Mouse (Mus musculus) c-Kit-positive CD71-positive TER-119-positive erythroid progenitor cells, embryonic 14.5 days (primary cell): ENCODE measurements around the gene 4930452B06Rik.

Experiments
- DNase-seq: peaks from one replicate; pipeline ENCODE4 v3.0.0-alpha.2; 2013; ENCODE audit warnings: low spot score

4930452B06Rik gene

DNA sequence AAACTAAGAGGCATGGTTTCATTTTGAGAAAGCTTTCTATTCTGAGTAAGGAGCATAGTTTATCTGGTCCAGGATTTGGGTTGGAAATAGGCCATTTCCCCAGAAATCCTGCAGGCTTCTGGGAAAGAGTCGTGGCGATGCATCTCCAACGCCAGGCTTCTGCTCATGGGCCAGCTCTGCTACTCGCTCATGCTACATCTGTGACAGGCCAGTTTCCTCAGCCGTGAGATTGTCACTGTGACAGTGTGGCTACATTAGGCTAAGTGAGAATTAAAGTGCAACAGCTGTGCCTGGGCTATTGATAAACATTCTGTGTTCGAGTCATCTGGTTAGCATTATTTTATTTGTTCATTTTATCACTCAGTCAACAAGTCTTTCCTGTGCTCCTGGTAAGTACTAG, 140.8 kb downstream of the 4930452B06Rik start:
- no peak for DNase-seq

GRCm38 (mm10) chr14:8517681-8518080, 148.4 kb downstream of the 4930452B06Rik start:
- DNase-seq: no peak

GRCm38 (mm10) chr14:8514071-8514470, 152.0 kb downstream of the 4930452B06Rik start:
- DNase-seq: no peak

DNA sequence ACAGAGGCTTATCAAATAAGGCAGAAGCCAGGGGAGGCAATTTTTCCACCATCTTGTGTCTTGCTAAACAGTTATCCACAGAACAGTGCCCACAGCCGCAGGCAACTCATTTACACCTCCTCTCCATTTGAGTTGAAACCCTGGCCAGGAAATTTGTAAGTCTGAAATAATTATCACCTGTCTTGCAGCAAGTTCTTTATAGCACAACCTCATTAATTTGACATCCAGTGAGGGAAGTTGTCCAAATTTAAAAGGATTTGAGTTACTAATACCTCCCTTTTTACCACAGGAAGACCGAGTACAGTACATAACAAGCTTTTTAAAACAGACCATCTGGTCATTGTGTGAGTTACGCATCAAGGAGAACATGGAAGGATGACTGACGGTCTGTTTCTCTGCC, 154.8 kb downstream of the 4930452B06Rik start:
- no peak for DNase-seq

DNA sequence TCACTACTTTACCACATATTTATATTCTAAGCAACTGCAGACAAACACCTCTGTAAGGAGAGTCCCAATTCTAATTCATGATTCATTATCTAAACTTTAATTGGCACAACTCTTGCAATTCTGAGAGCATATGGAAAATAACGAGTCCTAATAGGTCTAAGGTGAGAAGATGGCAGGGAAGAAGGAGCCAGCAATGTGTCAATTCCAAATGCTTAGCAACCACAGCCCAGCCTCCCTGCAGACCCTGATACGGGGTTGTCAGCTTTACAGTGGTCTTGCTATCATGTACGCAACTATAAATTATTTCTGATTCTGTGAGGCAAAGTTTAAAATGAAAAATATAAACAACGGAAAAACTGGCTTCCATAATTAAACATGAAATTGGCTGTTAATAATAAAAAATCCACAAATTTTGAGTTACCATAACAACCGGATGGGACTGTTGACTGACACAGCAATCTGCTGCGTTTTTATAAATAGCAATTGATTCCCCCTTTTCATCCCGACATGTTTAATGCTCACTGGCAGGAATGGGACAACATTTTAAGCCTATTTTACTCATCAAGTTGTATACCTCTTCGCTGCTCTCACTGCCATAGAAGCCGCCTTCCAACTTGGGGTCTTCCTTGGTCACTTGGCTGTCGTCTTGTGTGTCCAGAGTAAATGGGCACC, 155.6 kb downstream of the 4930452B06Rik start:
- DNase-seq: no peak

DNA sequence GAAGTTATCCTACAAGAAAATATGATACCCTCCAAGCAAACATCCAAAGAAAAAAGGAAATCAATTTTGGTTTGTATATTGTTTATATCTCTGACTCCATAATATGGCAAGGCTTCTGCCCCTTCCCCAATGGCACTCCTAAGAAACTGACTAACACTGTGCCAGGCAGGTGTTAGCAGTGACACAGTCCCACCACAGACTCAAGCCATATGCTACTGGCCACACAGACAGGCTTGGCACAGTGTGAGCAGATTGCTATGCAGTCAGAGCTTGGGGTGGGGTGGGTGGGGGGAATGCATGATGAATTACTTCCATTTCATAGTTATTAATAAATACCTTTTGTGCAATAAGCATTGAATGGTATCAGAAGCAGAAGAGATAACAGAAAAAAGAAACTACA, 157.4 kb downstream of the 4930452B06Rik start:
- no peak for DNase-seq

DNA sequence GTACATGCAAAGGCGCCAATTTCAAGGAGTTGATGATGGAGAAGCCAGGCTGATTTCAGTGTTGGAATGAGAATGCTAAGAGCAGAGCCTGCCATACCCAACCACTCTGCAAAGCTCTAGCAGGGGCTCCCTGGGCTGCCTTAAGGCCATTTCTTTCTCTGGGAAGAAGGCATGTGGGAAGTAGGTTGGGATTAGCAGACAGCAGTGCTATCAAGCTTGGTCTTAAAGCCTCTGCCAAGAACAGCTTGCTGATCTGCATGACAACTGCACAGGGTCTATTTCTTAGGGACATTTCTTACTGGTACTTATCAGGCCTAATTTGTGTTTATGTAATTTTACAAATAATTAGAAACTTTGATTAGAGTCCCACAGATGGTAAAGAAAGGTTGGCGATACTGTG, 161.8 kb downstream of the 4930452B06Rik start:
- no peak for DNase-seq

DNA sequence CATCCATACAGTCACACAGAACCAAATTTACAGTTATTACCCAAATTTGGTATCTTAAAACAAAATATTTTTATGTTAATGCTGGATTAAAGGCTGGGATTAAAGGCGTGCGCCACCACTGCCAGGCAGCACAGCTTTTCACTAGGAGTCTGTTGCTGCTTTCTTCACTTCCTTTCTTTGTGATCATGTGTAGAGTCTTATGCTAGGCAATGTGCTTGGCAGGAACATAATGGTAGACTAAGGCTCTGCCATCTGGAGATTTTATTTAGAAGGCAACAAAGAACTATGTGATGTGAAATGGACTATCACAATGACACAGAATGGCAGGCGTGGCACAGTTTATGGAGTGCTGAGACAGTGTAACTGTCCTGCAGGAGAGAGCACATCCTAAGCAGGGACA, 162.7 kb downstream of the 4930452B06Rik start:
- no peak for DNase-seq

GRCm38 (mm10) chr14:8502496-8502895, 163.5 kb downstream of the 4930452B06Rik start:
- no peak for DNase-seq

- no peak for DNase-seq
Observed at GRCm38 (mm10) chr14:8495691-8496090, 170.3 kb downstream of the 4930452B06Rik start.

DNA sequence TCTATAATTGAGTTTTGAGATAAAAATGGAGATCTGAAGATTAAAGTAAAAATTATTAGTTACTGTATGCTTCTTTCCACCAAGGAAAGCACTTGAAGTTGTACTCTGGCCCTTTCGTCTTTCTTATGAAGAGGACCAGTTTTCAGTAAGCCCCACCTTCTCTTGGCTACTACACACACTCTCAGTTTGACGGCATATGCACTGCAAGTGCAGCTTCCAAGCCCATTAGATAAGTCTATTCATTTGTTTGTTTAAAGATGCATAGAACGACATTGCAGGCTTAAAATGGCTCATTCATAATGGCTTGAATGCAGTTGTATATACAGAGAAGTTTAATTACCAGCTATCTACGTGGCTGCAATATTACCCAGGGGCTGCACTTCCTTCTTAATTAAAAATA, 171.1 kb downstream of the 4930452B06Rik start:
- DNase-seq: no peak

- DNase-seq: no peak
Observed at GRCm38 (mm10) chr14:8494260-8494659, 171.8 kb downstream of the 4930452B06Rik start.

DNA sequence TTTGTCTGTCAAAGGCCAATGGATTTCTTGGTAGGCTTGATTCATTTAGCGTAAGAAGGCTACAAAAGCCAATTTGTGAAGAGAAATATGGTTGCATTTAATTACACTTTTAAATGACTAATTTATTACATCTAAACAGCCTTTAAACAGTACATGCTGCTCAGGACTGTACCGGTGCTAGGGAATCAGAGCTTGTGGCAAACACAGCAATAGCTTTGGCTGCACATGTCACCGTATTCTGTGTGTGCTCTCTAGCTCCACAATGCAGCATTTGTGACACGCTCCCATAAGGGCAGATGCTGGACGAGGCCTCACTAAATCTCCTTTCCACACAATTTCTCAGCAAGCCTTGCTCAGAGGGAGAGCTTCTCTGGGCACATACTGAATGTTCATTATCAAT, 187.9 kb downstream of the 4930452B06Rik start:
- no peak for DNase-seq

- DNase-seq: no peak
Observed at GRCm38 (mm10) chr14:8477348-8477747, 188.7 kb downstream of the 4930452B06Rik start.

DNA sequence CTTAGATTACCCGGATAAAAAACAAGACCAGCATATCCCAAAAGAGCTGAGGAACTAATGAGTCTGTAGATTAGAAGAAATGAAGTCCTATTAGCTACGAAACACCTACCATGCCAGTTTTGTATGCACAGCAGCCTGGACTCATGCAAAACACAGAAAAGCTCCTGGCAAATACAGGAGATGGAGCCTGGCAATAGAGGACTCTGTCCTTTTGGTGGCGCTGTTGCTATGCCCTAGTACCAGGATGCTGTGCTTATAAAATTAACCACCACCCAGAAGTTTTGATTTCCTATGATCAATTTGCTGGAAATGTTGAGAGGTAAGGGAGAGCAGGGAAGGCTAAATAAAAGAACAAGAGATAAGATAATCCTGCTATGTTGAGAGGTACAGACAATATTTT, 189.4 kb downstream of the 4930452B06Rik start:
- DNase-seq: no peak

- no peak for DNase-seq
Observed at GRCm38 (mm10) chr14:8475851-8476250, 190.2 kb downstream of the 4930452B06Rik start.

DNA sequence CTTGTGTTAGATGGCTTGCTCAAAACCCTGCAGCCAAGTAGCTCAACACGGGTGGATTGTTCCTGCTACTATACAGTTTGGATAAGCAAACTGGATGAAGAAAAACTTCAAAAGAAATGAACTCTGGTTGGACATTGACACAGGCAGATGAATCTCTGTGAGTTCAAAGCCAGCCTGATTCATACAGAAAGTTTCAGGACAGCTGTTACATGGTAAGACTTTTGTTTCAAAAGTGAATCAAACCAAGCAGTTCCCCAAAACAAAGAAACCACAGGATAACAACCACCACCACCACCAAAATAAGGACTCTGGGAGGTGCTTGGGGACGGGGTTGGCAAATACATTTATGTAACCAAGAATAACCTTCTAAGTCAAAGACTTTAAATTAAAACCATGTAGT, 193.2 kb downstream of the 4930452B06Rik start:
- no peak for DNase-seq

DNA sequence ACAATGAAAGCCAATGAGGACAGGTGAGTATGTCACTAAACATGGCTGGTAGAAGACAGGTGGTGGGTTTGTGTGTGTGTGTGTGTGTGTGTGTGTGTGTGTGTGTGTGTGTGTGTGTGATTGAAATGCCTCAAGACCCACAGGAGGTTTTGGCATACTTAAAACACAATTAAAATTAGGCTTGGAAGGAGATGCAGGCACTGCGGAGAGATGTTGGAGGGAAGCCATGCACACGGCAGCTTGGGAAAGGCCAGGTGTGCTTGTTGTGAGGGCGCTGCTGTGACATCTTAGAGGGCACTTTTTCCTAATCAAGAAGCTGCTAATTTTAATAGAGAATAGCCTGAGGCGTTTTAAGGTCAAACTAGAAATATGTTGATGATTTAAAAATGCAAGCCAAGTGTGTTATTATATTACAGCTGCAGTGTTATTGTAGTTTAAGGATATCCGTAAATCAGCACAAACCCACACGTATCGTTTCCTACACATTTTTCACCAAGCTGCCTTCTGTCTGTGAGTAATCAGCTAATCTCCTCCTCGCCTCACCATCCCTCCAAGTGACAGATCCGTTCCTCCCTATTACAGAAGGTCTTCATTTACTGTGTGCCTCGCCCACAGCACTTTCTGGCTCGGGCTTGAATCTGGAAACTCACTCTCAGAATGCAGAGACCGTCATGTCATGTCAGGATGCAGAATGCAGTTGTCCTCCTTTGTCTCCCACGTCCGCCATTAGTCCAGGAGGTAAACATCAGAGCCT, 201.5 kb downstream of the 4930452B06Rik start:
- no peak for DNase-seq

DNA sequence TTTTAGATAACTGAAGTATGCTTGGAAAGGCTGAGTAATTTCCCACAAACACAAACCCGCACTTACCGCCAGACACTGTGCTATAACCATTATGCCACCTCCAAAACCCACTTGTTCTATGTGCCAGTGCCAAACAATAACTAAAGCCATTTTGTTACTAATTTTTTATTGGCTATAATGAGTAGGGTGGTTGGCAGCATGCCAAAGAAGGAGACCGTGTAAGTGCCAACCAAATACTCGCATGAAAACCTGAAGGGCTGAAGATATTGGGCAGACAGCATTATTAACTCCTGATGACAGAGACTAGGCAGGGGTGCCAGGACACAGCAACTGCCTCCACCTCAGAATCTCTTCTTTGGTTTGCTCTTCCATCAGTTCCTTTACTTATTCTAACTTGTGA, 203.1 kb downstream of the 4930452B06Rik start:
- DNase-seq: no peak

DNA sequence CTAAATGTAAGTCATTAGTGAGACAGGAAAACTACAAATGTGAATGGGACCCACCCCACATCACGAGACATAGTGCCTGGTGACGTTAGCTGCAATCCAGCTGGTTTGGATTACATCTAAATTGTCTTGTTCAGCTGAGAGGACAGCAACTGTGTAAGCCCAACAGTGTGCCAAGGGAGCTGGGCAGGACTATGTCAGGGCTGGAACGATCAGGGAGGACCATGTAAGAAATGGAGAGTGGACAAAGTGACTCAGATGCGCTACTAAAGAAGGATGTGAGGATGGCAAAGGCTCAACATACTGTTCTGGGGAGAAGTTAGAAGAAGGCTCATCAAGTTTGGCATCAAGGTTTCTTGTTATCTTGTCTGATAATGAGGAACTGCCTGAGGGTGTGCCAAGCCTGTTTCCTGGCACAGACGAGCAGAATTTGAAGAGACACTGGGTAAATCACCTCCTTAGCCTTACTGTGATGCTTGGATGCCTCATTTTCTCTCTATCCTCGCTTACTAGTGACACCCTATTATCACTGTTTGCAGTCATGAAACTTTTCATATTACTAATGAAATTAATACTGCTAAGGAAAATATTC, 203.6 kb downstream of the 4930452B06Rik start:
- DNase-seq: no peak

GRCm38 (mm10) chr14:8460226-8461129, 205.6 kb downstream of the 4930452B06Rik start:
- no peak for DNase-seq

GRCm38 (mm10) chr14:8459759-8460158, 206.3 kb downstream of the 4930452B06Rik start:
- no peak for DNase-seq
